Mouse (Mus musculus) CH12F3 (cell line): Measurements from ENCODE around the gene Casc4.
"Not testable (repeated sequence)": the region's sequence is repeated elsewhere in the genome, so short reads cannot be mapped to it uniquely, and the experiment has no call there.

ENCODE experiments used
- in situ Hi-C: fragments of 300-500 bp; cut with MboI; formaldehyde crosslinking; loops from 2 replicates; pipeline ENCODE4 v1.14.3; 2020; ENCODE audit warnings: low sequenced_read_pairs

Casc4 gene

GRCm38 (mm10) chr2:121909975-121910374 is 43.2 kb downstream of the Casc4 start:
- in situ Hi-C loops = no loop called here

DNA sequence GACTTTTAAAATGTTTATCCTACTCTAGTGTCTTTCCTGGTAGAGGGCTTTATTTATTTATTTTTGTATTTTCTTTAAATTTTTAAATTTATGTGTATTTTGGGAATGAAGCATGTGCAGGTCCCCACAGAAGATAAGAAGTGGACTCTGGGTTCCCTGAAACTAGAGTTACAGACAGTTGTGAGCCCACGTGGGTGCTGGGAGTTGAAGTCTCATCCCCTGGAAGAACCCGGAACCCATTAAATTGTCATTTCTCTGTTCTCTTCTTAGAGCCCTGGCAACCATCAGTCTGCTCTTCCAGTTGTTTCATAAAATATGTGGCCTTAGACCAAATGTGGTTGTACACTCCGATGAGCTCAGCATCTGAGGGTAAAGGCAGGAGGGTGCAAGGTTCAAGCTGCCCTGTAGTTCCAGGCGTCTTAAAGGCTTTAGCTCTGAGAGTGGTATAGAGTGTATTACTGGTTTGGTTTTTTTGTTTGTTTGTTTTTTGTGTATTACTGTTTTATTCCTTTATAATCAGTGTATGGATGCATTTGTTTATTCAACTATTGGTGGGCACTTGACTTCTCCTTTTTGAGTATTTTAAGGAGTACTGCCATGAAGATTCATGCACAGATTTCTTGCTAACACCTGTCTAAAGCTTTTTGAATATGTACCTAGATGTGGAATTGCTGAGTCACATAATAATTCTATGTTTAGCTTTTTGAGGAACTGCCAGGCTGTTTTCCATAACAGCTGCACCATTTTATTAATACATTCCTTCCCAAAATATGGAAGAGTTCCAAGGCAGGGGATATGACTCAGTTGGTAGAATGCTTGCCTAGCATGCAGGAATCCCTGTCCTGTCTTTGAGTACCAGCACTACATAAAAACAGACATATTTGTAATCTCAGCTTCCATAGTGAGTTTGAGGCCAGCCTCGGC is 49.5 kb downstream of the Casc4 start:
- in situ Hi-C loops = no loop called here

DNA sequence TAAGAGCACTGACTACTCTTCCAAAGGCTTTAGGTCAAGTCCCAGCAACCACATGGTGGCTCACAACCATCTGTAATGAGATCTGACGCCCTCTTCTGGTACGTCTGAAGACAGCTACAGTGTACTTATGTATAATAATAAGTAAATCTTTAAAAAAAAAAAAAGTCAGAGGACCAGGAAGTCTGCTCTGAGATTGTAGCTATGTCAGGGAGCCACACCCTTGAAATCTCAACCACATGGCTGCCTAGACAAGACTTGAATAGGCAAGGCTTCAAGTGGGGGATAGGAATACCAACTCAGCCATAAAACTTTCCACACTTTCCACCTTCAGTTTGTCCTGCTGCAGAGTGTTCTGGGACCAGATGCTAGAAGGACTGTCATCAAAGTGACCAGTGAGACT is 70.9 kb downstream of the Casc4 start:
- in situ Hi-C loops = not testable (repeated sequence)

- in situ Hi-C loops = no loop called here
Measured at GRCm38 (mm10) chr2:121943364-121943763, 76.6 kb downstream of the Casc4 start.

DNA sequence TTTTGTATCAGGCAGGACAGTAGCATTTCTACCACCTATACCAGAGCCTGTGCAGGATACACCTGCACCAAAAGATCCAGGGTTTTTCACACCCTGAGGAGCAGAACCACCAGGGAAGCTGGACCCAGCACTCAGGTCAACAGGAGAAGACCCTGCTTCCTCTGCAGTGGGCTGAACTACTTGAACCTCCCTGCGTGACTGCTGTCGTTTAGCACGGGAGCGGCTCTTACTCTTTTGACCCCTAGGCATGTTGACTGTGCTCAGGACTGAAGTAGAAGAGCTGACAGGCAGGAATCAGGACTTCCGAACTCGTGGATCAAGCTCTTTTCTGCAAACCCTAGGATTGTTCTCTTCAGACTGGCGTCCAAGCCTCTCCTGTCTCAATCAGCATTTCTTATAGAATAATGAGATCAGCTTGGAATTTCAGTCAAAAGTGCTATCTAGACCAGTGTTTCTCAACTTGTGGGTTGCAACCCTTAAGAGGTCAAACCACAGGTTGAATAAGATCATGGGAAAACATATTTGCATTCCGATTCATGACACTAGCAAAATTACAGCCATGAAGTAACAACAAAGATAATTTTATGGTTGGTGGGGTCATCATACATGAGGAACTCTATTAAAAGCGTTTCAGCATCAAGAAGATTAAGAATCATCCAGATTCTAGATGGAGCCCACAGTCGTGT is 88.3 kb downstream of the Casc4 start:
- in situ Hi-C loops = no loop called here

- in situ Hi-C loops = no loop called here
Measured at GRCm38 (mm10) chr2:121955765-121956223, 89.0 kb downstream of the Casc4 start, which contains the start of the genes Ctdspl2 and Mageb3. Ctdspl2 (plus strand) TSS chr2:121956001. Mageb3 (minus strand) TSS chr2:121956092.

DNA sequence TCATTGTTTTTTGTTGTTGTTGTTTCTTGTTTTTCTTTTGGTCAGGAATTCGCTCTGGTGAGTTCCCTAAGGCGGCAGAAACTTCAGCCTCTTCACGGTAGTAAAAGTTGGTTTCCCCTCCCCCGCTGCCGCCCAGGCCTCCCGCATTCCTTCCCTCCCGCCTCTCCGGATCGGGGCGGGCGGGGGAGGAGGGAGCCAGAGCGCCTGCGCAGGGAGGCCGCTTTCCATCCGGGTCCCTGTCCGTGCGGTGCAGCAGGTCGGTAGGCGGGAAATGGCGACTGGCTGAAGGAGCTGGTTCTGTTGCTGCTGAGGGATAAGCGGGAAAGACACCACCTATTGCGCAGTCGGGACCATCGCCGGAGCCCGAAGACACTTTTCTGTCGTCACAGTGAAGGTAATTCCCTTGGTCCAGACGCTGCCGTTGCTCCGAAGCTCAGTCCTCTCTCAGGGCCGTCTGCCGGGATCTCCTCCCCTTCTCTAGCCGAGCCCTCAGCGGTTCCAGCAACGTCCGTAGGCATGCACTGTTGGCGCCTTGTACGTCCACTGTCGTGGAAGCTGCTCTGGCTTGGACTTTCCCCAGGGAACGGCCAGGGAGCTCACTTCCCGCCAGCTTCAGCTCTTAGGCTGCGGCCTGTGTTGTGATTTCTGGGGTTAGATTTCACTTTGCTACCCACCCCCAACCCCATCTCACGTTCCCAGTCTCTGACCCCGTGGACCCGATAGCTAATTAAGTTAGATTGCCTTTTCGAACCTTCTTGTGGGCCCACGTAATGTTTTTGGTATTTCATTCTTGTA is 89.7 kb downstream of the Casc4 start:
- in situ Hi-C loops = no loop called here

DNA sequence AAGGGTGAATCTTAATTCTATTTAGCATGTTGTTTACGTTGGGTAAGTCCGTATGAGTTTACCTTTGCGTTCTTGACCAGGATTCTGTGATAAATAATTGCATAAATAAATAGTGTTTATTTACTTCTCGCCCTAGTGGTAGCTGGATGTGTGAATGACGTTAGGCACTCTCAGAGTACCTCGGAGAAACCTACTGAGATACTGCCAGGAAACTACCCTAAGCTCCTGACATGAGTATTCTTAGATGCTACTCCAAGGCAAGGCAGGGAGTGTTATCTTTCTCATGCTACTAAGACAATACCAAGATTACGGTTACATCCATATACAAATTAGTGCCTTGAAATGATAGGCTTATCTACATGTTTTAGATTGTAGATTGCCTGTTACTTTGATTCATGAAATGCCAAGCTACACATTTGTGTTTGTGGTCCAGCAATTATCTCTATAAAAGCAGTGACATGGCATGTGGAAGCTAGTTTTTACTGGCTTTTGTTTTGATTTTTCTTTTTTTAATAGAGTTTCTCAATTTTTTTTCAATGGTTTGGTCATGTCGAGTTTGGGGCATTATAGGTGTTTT is 90.5 kb downstream of the Casc4 start:
- in situ Hi-C loops = no loop called here
